Mouse (Mus musculus): ENCODE results near the gene Gm2a. TPM values are rescaled to one million over a fixed set of nuclear protein-coding genes. Genes with fewer than 3 reads are reported as not detected.
A peak's percentile ranks its signal among the peaks of the same experiment; 100 is the strongest.

The Gm2a gene
- polyA plus RNA-seq, 1 experiment from 2014 or later, result 32.7 TPM

GRCm38 (mm10) chr11:55114291-55114690 lies 16.4 kb downstream of the Gm2a start:
- 84% methylated on average over 2 of the region's 2 CpGs for WGBS
- Histone ChIP-seq H3K4me1 (peaks cover 26% of the 10 kb centered on the region), H3K4me3 (replicated peaks) (no peak overlapping the region), H3K27me3 (no peaks in the 10 kb centered on the region), H3K36me3 (no peaks in the 10 kb centered on the region), H3K9ac (no peak overlapping the region), H3K9me3 (replicated peaks) (no peaks in the 10 kb centered on the region), H3K4me2 (no peak overlapping the region), H3K27ac (no peak overlapping the region)
- no peak for ATAC-seq (replicated peaks; ENCODE audit: low FRiP score)

GRCm38 (mm10) chr11:55116004-55116403 lies 18.1 kb downstream of the Gm2a start:
- Histone ChIP-seq H3K36me3 (no peaks in the 10 kb centered on the region), H3K4me3 (replicated peaks) (no peak overlapping the region), H3K27me3 (no peaks in the 10 kb centered on the region), H3K4me2 (no peak overlapping the region), H3K9ac (no peak overlapping the region), H3K27ac (no peak overlapping the region), H3K9me3 (replicated peaks) (peaks cover 5% of the 10 kb centered on the region; the same call in 1 of the 2 replicates), H3K4me1 (peaks cover 15% of the 10 kb centered on the region)
- 94% methylated on average over 3 of the region's 3 CpGs for WGBS
- ATAC-seq (replicated peaks; ENCODE audit: low FRiP score), result no peak

- Histone ChIP-seq H3K4me2 (no peak overlapping the region), H3K9ac (no peak overlapping the region), H3K4me1 (0 out of 2 replicates have a peak, but pooled peaks cover 11% of the 10 kb centered on the region), H3K27me3 (no peaks in the 10 kb centered on the region), H3K27ac (no peak overlapping the region), H3K4me3 (replicated peaks) (no peak overlapping the region), H3K36me3 (no peaks in the 10 kb centered on the region), H3K9me3 (replicated peaks) (peaks cover 5% of the 10 kb centered on the region; the same call in 1 of the 2 replicates)
- ATAC-seq (replicated peaks; ENCODE audit: low FRiP score), result no peak
- WGBS, result 87% methylated on average over 2 of the region's 2 CpGs
Observed at GRCm38 (mm10) chr11:55117031-55117430, 19.1 kb downstream of the Gm2a start.

GRCm38 (mm10) chr11:55120279-55120678 lies 22.4 kb downstream of the Gm2a start:
- Histone ChIP-seq H3K9me3 (replicated peaks) (peaks cover 5% of the 10 kb centered on the region; the same call in 1 of the 2 replicates), H3K4me3 (replicated peaks) (no peak overlapping the region), H3K27me3 (no peaks in the 10 kb centered on the region), H3K9ac (no peak overlapping the region), H3K4me1 (0 out of 2 replicates have a peak, but pooled peaks cover 7% of the 10 kb centered on the region), H3K36me3 (no peaks in the 10 kb centered on the region), H3K4me2 (no peak overlapping the region), H3K27ac (peak overlapping the region; percentile 67; the same call in 1 of the 2 replicates)
- ATAC-seq (replicated peaks; ENCODE audit: low FRiP score), result no peak

- H3K9ac ChIP-seq, result no peak overlapping the region
- H3K4me3 ChIP-seq (replicated peaks), result no peak overlapping the region
- H3K4me2 ChIP-seq, result no peak overlapping the region
- H3K27ac ChIP-seq, result peak overlapping the region; percentile 67
- ATAC-seq (replicated peaks; ENCODE audit: low FRiP score), result no peak
- no peaks in the 10 kb centered on the region for H3K27me3 ChIP-seq
- 0 out of 2 replicates have a peak, but pooled peaks cover 7% of the 10 kb centered on the region for H3K4me1 ChIP-seq
- H3K36me3 ChIP-seq, result no peaks in the 10 kb centered on the region
- peaks cover 5% of the 10 kb centered on the region; the same call in 1 of the 2 replicates for H3K9me3 ChIP-seq (replicated peaks)
- WGBS, result 46% methylated on average over 8 of the region's 8 CpGs
Observed at GRCm38 (mm10) chr11:55120821-55121271, 22.9 kb downstream of the Gm2a start.

- H3K27ac ChIP-seq, result peak overlapping the region; percentile 67
- no peaks in the 10 kb centered on the region for H3K36me3 ChIP-seq
- no peak overlapping the region for H3K4me3 ChIP-seq (replicated peaks)
- H3K4me1 ChIP-seq, result 0 out of 2 replicates have a peak, but pooled peaks cover 7% of the 10 kb centered on the region
- H3K4me2 ChIP-seq, result no peak overlapping the region
- peaks cover 5% of the 10 kb centered on the region; the same call in 1 of the 2 replicates for H3K9me3 ChIP-seq (replicated peaks)
- H3K27me3 ChIP-seq, result no peaks in the 10 kb centered on the region
- 97% methylated on average over 1 of the region's 1 CpGs for WGBS
- no peak overlapping the region for H3K9ac ChIP-seq
- no peak for ATAC-seq (replicated peaks; ENCODE audit: low FRiP score)
Observed at GRCm38 (mm10) chr11:55121430-55121829, 23.5 kb downstream of the Gm2a start.

GRCm38 (mm10) chr11:55126663-55127062 lies 28.7 kb downstream of the Gm2a start:
- H3K4me1 ChIP-seq, result no peaks in the 10 kb centered on the region
- 70% methylated on average over 3 of the region's 3 CpGs for WGBS
- H3K27me3 ChIP-seq, result no peaks in the 10 kb centered on the region
- H3K36me3 ChIP-seq, result no peaks in the 10 kb centered on the region
- no peak for ATAC-seq (replicated peaks; ENCODE audit: low FRiP score)
- H3K4me2 ChIP-seq, result no peak overlapping the region
- H3K27ac ChIP-seq, result no peak overlapping the region
- H3K9ac ChIP-seq, result no peak overlapping the region
- H3K4me3 ChIP-seq (replicated peaks), result no peak overlapping the region
- no peaks in the 10 kb centered on the region for H3K9me3 ChIP-seq (replicated peaks)

GRCm38 (mm10) chr11:55127937-55128336 lies 30.0 kb downstream of the Gm2a start:
- H3K4me3 ChIP-seq (replicated peaks), result no peak overlapping the region
- no peaks in the 10 kb centered on the region for H3K9me3 ChIP-seq (replicated peaks)
- no peak overlapping the region for H3K27ac ChIP-seq
- H3K9ac ChIP-seq, result no peak overlapping the region
- H3K4me1 ChIP-seq, result no peaks in the 10 kb centered on the region
- H3K36me3 ChIP-seq, result no peaks in the 10 kb centered on the region
- H3K4me2 ChIP-seq, result no peak overlapping the region
- WGBS, result 72% methylated on average over 6 of the region's 6 CpGs
- no peaks in the 10 kb centered on the region for H3K27me3 ChIP-seq
- no peak for ATAC-seq (replicated peaks; ENCODE audit: low FRiP score)

GRCm38 (mm10) chr11:55128411-55128810 lies 30.5 kb downstream of the Gm2a start:
- Histone ChIP-seq H3K9ac (no peak overlapping the region), H3K9me3 (replicated peaks) (no peaks in the 10 kb centered on the region), H3K36me3 (no peaks in the 10 kb centered on the region), H3K27ac (no peak overlapping the region), H3K4me2 (no peak overlapping the region), H3K27me3 (no peaks in the 10 kb centered on the region), H3K4me3 (replicated peaks) (no peak overlapping the region), H3K4me1 (no peaks in the 10 kb centered on the region)
- ATAC-seq (replicated peaks; ENCODE audit: low FRiP score), result no peak
- WGBS, result 68% methylated on average over 3 of the region's 3 CpGs

GRCm38 (mm10) chr11:55131077-55131742 lies 33.3 kb downstream of the Gm2a start:
- Histone ChIP-seq H3K4me2 (no peak overlapping the region), H3K36me3 (no peaks in the 10 kb centered on the region), H3K9ac (no peak overlapping the region), H3K4me3 (replicated peaks) (no peak overlapping the region), H3K4me1 (no peaks in the 10 kb centered on the region), H3K9me3 (replicated peaks) (no peaks in the 10 kb centered on the region), H3K27ac (no peak overlapping the region), H3K27me3 (no peaks in the 10 kb centered on the region)
- no peak; the same call in 1 of the 2 replicates for ATAC-seq (replicated peaks; ENCODE audit: low FRiP score)
- 88% methylated on average over 11 of the region's 11 CpGs for WGBS

- 83% methylated on average over 1 of the region's 1 CpGs for WGBS
- H3K4me1 ChIP-seq, result no peaks in the 10 kb centered on the region
- no peak overlapping the region for H3K27ac ChIP-seq
- H3K27me3 ChIP-seq, result no peaks in the 10 kb centered on the region
- no peak for ATAC-seq (replicated peaks; ENCODE audit: low FRiP score)
- no peak overlapping the region for H3K4me2 ChIP-seq
- H3K9me3 ChIP-seq (replicated peaks), result no peaks in the 10 kb centered on the region
- no peak overlapping the region for H3K9ac ChIP-seq
- H3K36me3 ChIP-seq, result no peaks in the 10 kb centered on the region
- no peak overlapping the region for H3K4me3 ChIP-seq (replicated peaks)
Observed at GRCm38 (mm10) chr11:55131946-55132345, 34.0 kb downstream of the Gm2a start.

GRCm38 (mm10) chr11:55133204-55133603 lies 35.3 kb downstream of the Gm2a start:
- no peaks in the 10 kb centered on the region for H3K36me3 ChIP-seq
- no peaks in the 10 kb centered on the region for H3K9me3 ChIP-seq (replicated peaks)
- 93% methylated on average over 1 of the region's 1 CpGs for WGBS
- no peak overlapping the region for H3K9ac ChIP-seq
- ATAC-seq (replicated peaks; ENCODE audit: low FRiP score), result no peak
- H3K4me3 ChIP-seq (replicated peaks), result no peak overlapping the region
- H3K27ac ChIP-seq, result no peak overlapping the region
- no peaks in the 10 kb centered on the region for H3K27me3 ChIP-seq
- H3K4me2 ChIP-seq, result no peak overlapping the region
- no peaks in the 10 kb centered on the region for H3K4me1 ChIP-seq

- 100% methylated on average over 1 of the region's 1 CpGs for WGBS
- H3K27me3 ChIP-seq, result no peaks in the 10 kb centered on the region
- no peak overlapping the region for H3K9ac ChIP-seq
- no peak overlapping the region for H3K4me2 ChIP-seq
- H3K27ac ChIP-seq, result no peak overlapping the region
- no peak for ATAC-seq (replicated peaks; ENCODE audit: low FRiP score)
- H3K4me1 ChIP-seq, result no peaks in the 10 kb centered on the region
- no peaks in the 10 kb centered on the region for H3K36me3 ChIP-seq
- H3K9me3 ChIP-seq (replicated peaks), result no peaks in the 10 kb centered on the region
- H3K4me3 ChIP-seq (replicated peaks), result no peak overlapping the region
Observed at GRCm38 (mm10) chr11:55134407-55134806, 36.5 kb downstream of the Gm2a start.

Data from kidney, embryonic 15.5 days (tissue).